Mouse (Mus musculus) limb, embryonic 13.5 days (tissue): ENCODE results near the gene Astn1. TPM values are rescaled to one million over a fixed set of nuclear protein-coding genes. Genes with fewer than 3 reads are reported as not detected.

Source experiments
- ATAC-seq: fragments of 200-750 bp; cut with Nextera tagmentation; 2 replicates; pipeline ENCODE4 v1.8.0; 2017; ENCODE audit warnings: low read depth, moderate number of reproducible peaks, moderate TSS enrichment; ENCODE audit not compliant: low FRiP score
- H3K27ac ChIP-seq: fragments of 300-500 bp; sonication (generic); 2 replicates; pipeline ENCODE4 v1.5.1; 2015; ENCODE audit warnings: inconsistent platforms, mild to moderate bottlenecking, moderate library complexity
- H3K27me3 ChIP-seq: fragments of 300-500 bp; sonication (generic); 2 replicates; pipeline ENCODE4 v1.6.1; 2015; ENCODE audit warnings: mild to moderate bottlenecking, inconsistent platforms
- H3K36me3 ChIP-seq: fragments of 300-500 bp; sonication (generic); 2 replicates; pipeline ENCODE4 v1.6.1; 2015; ENCODE audit warnings: inconsistent platforms, mild to moderate bottlenecking, moderate library complexity
- H3K4me1 ChIP-seq: fragments of 300-500 bp; sonication (generic); 2 replicates; pipeline ENCODE4 v1.6.1; 2015; ENCODE audit warnings: inconsistent platforms
- H3K4me2 ChIP-seq: fragments of 300-500 bp; sonication (generic); replicated peaks from 2 replicates; pipeline ENCODE4 v1.6.1; 2015; ENCODE audit warnings: inconsistent platforms, mild to moderate bottlenecking, moderate library complexity
- H3K4me3 ChIP-seq: fragments of 300-500 bp; sonication (generic); 2 replicates; pipeline ENCODE4 v1.5.1; 2015; ENCODE audit warnings: moderate library complexity, mild to moderate bottlenecking, inconsistent platforms
- H3K9ac ChIP-seq: fragments of 300-500 bp; sonication (generic); 2 replicates; pipeline ENCODE4 v1.6.1; 2015; ENCODE audit warnings: mild to moderate bottlenecking, inconsistent platforms
- H3K9me3 ChIP-seq: fragments of 300-500 bp; sonication (generic); 2 replicates; pipeline ENCODE4 v1.6.1; 2016; ENCODE audit warnings: inconsistent platforms
- WGBS: fragments of 180-500 bp; shearing (Covaris S2); methylation state at CpG from one replicate; pipeline ENCODE4 v1.1.7; 2015; 5-methylcytosine and 5-hydroxymethylcytosine counted together
- polyA plus RNA-seq: library from polyadenylated mRNA; unstranded; fragments of >200 nt; fragmentation: Nextera tagmentation; extraction: Ambion mirVana; gene quantifications from 2 replicates; pipeline ENCODE4 v1.2.1, GENCODE M21; 2015

Astn1 gene
- polyA plus RNA-seq, 1 experiment from 2014 or later, result 4.7 TPM

DNA sequence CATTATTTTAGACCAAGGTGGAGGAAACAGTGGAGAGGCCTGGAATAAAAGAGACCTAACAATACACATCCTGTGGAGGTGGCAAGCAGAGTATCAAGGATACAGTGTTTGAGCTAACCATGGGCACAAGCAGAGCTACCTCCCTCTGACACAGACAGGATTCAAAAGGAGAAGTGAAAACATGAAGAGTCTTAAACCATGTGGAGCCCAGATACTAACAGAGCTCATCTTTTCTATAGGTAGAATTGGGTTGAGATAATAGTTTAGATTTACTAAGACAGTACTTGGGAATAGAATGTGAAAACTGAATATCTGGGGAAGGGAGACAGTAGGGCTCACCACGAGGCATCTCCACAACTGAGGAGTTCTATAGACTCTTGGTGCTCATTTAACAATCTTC lies 84.0 kb downstream of the Astn1 start:
- no peak overlapping the region for H3K4me3 ChIP-seq
- H3K36me3 ChIP-seq, result no peaks in the 10 kb centered on the region
- H3K4me1 ChIP-seq, result peaks cover 20% of the 10 kb centered on the region
- H3K27me3 ChIP-seq, result peaks cover 54% of the 10 kb centered on the region
- no peak overlapping the region for H3K4me2 ChIP-seq
- no peak overlapping the region for H3K9ac ChIP-seq
- no peaks in the 10 kb centered on the region for H3K9me3 ChIP-seq
- H3K27ac ChIP-seq, result no peak overlapping the region
- 83% methylated on average over 1 of the region's 1 CpGs for WGBS
- no peak for ATAC-seq

DNA sequence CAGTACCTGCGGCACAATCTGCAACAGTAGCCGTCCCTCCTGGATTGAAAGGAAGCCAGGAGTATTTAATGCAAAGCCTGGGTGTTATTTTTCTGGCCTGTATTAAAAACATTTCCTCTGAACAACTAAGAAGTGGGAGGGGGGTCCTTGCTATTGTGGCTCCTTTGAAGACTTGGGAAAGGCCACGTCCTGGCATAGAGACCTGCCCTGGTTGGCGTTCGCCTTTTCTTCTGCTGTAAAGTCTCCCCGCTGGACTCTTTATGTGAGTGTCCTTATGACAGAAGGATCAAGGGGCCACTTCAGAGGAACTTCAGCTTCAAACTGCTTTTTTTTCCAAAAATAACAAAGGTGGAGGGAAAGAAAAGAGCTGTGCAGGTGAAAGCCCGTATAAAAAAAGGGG lies 85.9 kb downstream of the Astn1 start:
- peaks cover 11% of the 10 kb centered on the region for H3K4me1 ChIP-seq
- no peak overlapping the region for H3K27ac ChIP-seq
- no peak overlapping the region for H3K4me2 ChIP-seq
- ATAC-seq, result no peak
- H3K9me3 ChIP-seq, result no peaks in the 10 kb centered on the region
- 31% methylated on average over 7 of the region's 7 CpGs for WGBS
- H3K9ac ChIP-seq, result no peak overlapping the region
- H3K4me3 ChIP-seq, result no peak overlapping the region
- H3K27me3 ChIP-seq, result peaks cover 54% of the 10 kb centered on the region
- H3K36me3 ChIP-seq, result no peaks in the 10 kb centered on the region

DNA sequence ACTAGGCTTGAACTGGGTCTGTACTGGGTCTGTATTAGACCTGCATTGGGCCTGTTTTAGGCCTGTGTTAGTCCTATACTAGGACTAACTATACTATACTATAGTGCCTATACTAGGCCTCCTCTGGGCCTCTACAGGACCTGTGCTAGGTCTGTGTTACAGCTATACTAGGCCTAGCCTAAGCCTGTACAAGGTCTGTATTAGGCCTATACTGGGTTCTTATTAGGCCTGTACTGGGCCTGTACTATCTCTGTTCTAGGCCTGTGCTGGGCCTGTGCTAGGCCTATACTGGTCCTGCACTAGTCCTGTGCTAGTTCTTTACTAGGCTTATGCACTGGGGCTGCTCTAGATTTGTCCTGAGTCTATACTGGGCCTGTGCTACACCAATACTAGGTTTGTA lies 90.6 kb downstream of the Astn1 start:
- Histone ChIP-seq H3K27me3 (peaks cover 27% of the 10 kb centered on the region), H3K9ac (no peak overlapping the region), H3K9me3 (no peaks in the 10 kb centered on the region), H3K27ac (no peak overlapping the region), H3K4me3 (no peak overlapping the region), H3K36me3 (no peaks in the 10 kb centered on the region), H3K4me1 (peaks cover 6% of the 10 kb centered on the region), H3K4me2 (no peak overlapping the region)
- no peak for ATAC-seq

DNA sequence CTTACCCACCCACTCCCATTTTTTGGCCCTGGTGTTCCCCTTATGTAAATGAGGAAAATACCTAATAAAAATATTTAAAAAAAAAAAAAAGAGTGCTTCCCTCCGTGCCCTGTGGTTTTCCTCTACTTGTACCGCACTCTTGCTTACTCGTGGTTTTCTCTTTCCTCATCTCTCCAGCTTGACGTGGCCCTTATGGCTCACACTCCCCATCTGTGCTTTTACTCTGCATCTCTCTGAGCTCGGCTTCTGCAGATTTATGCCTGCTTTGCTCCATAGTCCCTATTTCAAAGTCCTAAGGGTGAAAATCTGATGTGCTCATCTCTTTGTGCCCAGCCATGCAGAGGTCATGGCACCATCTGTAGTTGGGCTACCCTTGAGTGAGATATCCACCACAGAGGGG lies 91.5 kb downstream of the Astn1 start:
- ATAC-seq, result no peak
- Histone ChIP-seq H3K4me3 (no peak overlapping the region), H3K4me2 (no peak overlapping the region), H3K9ac (no peak overlapping the region), H3K9me3 (no peaks in the 10 kb centered on the region), H3K27ac (no peak overlapping the region), H3K4me1 (no peaks in the 10 kb centered on the region), H3K36me3 (no peaks in the 10 kb centered on the region), H3K27me3 (peaks cover 21% of the 10 kb centered on the region)
- WGBS, result 82% methylated on average over 5 of the region's 5 CpGs

DNA sequence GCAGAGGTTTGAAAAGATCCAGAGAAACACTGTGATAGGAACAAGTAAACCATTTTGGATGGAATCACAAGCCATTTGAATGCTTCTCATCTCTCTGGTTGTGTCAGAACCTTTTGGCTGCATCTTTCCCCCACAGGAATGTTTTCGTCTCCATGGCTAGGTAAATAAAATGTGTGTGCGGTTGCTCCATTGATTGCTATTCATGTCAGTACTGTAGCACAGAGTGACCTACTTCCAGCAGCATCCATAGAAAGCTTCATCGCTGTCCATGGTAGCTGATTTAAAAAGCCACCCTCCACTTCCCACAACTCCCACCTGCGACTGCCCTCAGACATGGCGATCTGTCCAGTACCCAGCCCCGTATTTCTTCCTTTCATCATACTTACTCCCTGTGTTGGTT lies 101.9 kb downstream of the Astn1 start:
- ATAC-seq, result no peak; the same call in 1 of the 2 replicates
- 53% methylated on average over 6 of the region's 6 CpGs for WGBS
- H3K4me3 ChIP-seq, result no peak overlapping the region

DNA sequence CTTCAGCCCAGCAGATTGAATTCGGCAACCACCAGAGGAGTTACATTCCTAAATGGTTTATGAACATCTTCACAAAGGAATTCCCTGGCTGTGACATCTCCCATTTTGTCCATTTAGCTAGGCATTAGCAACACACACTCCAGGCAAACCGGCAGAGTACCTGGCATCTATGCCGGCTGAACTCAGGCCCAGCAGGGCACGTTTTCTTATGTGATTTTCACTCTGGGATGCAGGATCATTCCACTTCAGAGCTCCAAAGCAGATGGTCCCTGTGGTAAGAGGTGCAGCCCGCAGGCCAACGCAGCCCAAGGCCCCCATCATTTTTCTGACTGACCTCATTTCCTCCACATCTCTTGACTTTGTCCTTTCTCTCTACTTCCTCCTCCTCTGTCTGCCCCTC lies 103.2 kb downstream of the Astn1 start:
- no peak for ATAC-seq
- no peak overlapping the region for H3K4me3 ChIP-seq
- no peak overlapping the region for H3K4me2 ChIP-seq
- H3K36me3 ChIP-seq, result no peaks in the 10 kb centered on the region
- H3K9me3 ChIP-seq, result no peaks in the 10 kb centered on the region
- H3K27ac ChIP-seq, result no peak overlapping the region
- no peak overlapping the region for H3K9ac ChIP-seq
- 52% methylated on average over 6 of the region's 6 CpGs for WGBS
- no peaks in the 10 kb centered on the region for H3K27me3 ChIP-seq
- H3K4me1 ChIP-seq, result no peaks in the 10 kb centered on the region

More for the DNA sequence above, 101.9 kb downstream of the Astn1 start:
- Histone ChIP-seq H3K9ac (no peak overlapping the region), H3K4me2 (no peak overlapping the region), H3K27ac (no peak overlapping the region), H3K9me3 (no peaks in the 10 kb centered on the region), H3K36me3 (no peaks in the 10 kb centered on the region), H3K27me3 (no peaks in the 10 kb centered on the region), H3K4me1 (no peaks in the 10 kb centered on the region)

DNA sequence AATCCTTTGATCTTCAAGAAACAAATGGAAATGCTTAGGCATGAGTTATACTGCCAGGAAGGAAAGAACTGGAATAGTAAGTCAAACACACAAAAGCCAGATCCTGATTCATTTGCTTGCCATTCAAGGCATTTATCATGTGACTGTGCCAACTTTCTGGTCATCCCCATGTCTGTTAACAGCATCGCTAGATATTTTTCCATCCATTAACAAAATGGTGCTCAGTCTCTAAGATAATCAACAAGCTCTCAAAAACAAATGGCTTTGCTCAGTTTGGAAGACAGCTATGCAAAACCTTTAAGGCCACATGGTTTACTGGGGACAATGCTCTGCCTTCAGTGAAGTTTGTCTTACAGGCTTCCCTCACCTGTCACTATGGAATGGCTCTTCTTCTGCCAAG lies 115.8 kb downstream of the Astn1 start:
- H3K4me3 ChIP-seq, result no peak overlapping the region
- H3K36me3 ChIP-seq, result no peaks in the 10 kb centered on the region
- H3K9me3 ChIP-seq, result no peaks in the 10 kb centered on the region
- no peaks in the 10 kb centered on the region for H3K27me3 ChIP-seq
- H3K9ac ChIP-seq, result no peak overlapping the region
- no peak overlapping the region for H3K27ac ChIP-seq
- H3K4me1 ChIP-seq, result no peaks in the 10 kb centered on the region
- 88% methylated on average over 1 of the region's 1 CpGs for WGBS
- ATAC-seq, result no peak
- H3K4me2 ChIP-seq, result no peak overlapping the region

DNA sequence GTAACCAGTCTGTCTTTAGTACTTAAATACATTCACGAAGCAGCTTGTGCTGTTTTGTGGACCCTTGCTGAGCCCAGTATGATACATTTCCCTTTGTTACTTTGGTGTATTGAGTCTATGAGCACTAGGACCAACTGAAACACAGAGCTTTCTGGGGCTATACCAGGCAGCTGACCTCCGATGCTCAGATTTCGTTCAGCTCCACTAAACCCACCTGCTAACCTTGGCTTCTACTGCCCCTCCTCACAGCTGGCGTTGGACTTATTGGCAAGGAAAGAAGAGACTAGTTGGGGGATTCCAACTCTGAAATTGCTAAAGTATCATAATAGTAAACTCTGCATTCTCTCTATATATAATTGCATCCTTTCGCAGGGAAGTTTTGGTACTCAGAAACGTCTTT lies 118.2 kb downstream of the Astn1 start:
- H3K9me3 ChIP-seq, result no peaks in the 10 kb centered on the region
- no peak for ATAC-seq
- H3K27ac ChIP-seq, result no peak overlapping the region
- H3K4me1 ChIP-seq, result no peaks in the 10 kb centered on the region
- no peak overlapping the region for H3K4me2 ChIP-seq
- H3K4me3 ChIP-seq, result no peak overlapping the region
- 82% methylated on average over 6 of the region's 6 CpGs for WGBS
- no peaks in the 10 kb centered on the region for H3K27me3 ChIP-seq
- H3K36me3 ChIP-seq, result no peaks in the 10 kb centered on the region
- no peak overlapping the region for H3K9ac ChIP-seq

DNA sequence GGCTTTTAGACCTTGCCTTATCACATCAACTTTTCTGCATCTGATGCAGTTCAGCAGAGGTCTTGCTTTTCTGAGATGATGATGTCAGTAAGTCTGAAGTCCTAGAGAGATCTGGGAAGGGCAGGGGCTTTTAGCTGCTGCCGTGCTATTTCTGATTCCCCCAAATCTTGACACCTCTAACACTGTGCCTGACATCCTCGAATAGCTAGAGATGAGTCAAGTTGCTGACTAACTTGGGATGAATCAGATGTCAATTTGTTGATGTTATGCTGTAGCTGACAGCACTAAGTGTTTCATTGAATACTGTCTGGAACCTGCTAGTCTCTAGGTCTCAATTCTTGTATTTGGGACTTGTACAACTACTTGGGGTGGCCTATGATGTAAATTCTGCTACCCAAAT lies 121.7 kb downstream of the Astn1 start:
- Histone ChIP-seq H3K9ac (no peak overlapping the region), H3K4me3 (no peak overlapping the region), H3K4me1 (no peaks in the 10 kb centered on the region), H3K9me3 (no peaks in the 10 kb centered on the region), H3K27ac (no peak overlapping the region), H3K27me3 (no peaks in the 10 kb centered on the region), H3K4me2 (no peak overlapping the region), H3K36me3 (no peaks in the 10 kb centered on the region)
- WGBS, result 87% methylated on average over 2 of the region's 2 CpGs
- ATAC-seq, result no peak

DNA sequence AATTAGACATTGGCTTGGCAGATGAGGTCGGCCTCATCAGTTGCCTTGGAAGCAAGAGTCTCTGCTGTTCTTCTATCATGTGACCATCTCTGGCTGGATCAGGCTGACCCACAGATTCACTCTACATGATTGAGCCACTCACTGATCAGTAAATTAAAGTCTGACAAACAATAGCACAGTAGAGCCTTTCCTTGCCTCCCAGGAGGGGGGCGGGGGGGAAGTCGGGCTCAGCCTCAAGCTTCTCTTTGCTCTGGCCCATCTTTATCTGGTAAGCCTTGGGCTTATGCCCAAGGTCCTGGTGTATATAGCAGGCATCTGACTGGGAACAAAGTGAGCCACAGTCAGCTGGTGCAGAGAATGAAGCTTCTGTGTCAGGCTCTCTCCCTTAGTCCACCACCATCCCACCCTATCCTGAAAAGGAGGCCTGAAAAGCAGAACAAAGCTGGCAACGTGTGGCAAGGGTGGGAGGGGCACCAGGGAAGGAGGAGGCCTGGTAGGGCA lies 127.5 kb downstream of the Astn1 start:
- 64% methylated on average over 4 of the region's 4 CpGs for WGBS

DNA sequence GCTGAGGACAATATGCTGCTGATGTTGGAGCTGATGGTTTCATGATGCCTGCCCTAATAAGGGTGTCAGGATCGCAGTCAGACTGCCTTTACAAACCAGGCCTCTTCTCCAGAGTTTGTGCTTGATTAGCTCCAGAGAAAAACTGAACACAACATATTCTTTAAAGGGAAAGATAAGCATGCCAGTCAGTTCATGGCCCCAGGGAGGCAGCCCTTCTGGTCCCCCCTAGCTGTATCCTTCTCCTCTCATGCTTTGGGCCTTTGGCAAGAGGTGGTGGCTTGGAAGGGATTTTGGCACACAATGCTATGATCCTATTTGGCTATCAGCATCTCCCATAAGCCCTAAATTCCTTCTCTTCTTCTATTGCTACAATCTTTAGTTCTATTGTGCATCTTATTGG lies 128.1 kb downstream of the Astn1 start:
- Histone ChIP-seq H3K9ac (no peak overlapping the region), H3K36me3 (no peaks in the 10 kb centered on the region), H3K27ac (no peak overlapping the region), H3K9me3 (no peaks in the 10 kb centered on the region), H3K4me3 (no peak overlapping the region), H3K27me3 (no peaks in the 10 kb centered on the region), H3K4me1 (no peaks in the 10 kb centered on the region), H3K4me2 (no peak overlapping the region)
- ATAC-seq, result no peak
- 59% methylated on average over 1 of the region's 1 CpGs for WGBS

More for the DNA sequence above, 127.5 kb downstream of the Astn1 start:
- no peak overlapping the region for H3K4me3 ChIP-seq
- no peak overlapping the region for H3K27ac ChIP-seq
- no peak overlapping the region for H3K9ac ChIP-seq
- no peaks in the 10 kb centered on the region for H3K4me1 ChIP-seq
- H3K36me3 ChIP-seq, result no peaks in the 10 kb centered on the region
- H3K27me3 ChIP-seq, result no peaks in the 10 kb centered on the region
- ATAC-seq, result no peak
- H3K4me2 ChIP-seq, result no peak overlapping the region
- H3K9me3 ChIP-seq, result no peaks in the 10 kb centered on the region

DNA sequence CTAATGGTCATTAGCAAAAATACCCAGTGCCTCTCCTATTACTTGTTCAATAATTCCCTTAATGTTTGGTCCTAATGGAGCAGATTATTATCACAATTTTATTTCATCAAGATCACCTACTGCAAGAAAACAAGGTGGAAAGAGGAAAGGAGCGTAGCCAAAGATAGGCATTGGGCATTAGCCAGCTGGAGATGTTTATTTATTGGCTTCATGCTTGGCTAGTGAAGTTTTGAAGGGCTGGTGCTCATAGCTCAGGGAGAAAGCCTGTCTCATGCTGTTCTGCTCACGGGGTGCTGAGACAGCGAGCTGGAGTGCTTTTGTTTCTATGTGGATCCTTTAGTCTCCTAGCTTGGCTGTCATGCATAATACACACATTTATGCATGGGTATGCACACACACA lies 131.2 kb downstream of the Astn1 start:
- Histone ChIP-seq H3K4me2 (no peak overlapping the region), H3K4me1 (no peaks in the 10 kb centered on the region), H3K4me3 (no peak overlapping the region), H3K27me3 (no peaks in the 10 kb centered on the region), H3K36me3 (no peaks in the 10 kb centered on the region), H3K9me3 (no peaks in the 10 kb centered on the region), H3K27ac (no peak overlapping the region), H3K9ac (no peak overlapping the region)
- WGBS, result 80% methylated on average over 3 of the region's 3 CpGs
- no peak for ATAC-seq

DNA sequence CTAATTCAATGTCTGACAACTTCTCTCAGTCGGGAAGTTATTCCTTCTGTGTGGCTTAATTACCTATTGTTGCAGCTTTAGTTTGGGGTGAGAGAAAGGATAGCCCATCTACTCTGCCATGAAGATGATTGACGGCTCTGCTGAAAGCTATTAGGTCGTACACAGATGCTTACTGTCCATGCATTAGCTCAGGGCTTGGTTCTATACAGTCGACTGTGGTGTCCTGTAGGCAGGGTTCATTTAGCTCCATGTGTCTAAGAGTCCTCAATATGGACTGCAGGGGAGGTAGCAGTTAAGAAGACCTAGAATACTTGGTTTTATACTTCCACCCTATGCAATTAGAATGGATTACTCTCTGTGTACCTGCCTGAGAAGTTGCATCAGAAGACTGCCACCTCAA lies 138.1 kb downstream of the Astn1 start:
- ATAC-seq, result no peak
- 65% methylated on average over 4 of the region's 4 CpGs for WGBS

More for the DNA sequence above, 138.1 kb downstream of the Astn1 start:
- Histone ChIP-seq H3K27ac (no peak overlapping the region), H3K36me3 (no peaks in the 10 kb centered on the region), H3K4me1 (no peaks in the 10 kb centered on the region), H3K4me3 (no peak overlapping the region), H3K9me3 (no peaks in the 10 kb centered on the region), H3K4me2 (no peak overlapping the region), H3K9ac (no peak overlapping the region), H3K27me3 (no peaks in the 10 kb centered on the region)
